ENCODE assay signal across 8 mouse cellular contexts in the genomic region with DNA sequence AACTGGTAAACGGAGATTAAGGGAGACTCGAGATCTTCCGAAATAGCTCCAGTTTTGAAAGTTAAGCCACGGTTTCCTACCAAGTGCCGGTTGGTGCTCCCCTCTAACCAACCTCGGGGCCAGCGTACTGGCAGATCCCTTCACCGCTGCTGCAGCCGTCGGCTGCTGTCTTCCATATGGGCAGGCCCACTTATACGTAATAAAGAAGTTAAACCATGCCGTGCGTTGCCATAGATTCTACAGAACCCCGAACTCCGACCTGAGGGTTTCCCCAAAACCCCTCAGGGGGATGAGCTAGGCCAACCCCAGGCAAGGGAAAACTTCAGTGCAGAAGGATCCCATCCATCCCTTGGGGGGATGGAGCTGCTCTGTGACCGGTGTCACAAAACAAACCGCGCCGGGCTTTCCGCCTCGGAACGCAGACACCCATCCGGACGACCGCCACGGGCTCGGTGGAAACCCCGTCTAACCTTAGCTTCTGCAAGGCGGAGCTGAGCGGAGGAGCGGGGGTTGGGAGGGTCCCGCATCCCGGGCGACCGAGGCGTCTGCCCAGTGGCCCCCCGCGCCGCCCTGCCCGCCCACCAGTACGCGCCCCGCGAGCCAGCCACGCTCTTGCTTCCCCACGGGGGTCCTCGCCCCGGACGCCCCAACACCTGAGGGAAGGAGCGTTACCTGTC. TPM values are rescaled to one million over a fixed set of nuclear protein-coding genes. Genes with fewer than 3 reads are reported as not detected.
A peak's percentile ranks its signal among the peaks of the same experiment; 100 is the strongest.
DNase-seq lines count a peak whose midpoint lies in the region; ATAC-seq and TF ChIP-seq lines count a peak whose summit lies in the region.

No protein-coding gene starts in this region.

- peak overlapping the region; percentile 80 for H3K4me3 ChIP-seq in ES-Bruce4 (ENCODE audit: low read depth, low read length)
- peak overlapping the region; percentile 67 for H3K4me3 ChIP-seq in cortical plate, adult 2 months (ENCODE audit: insufficient read depth, low read length)
- H3K4me3 ChIP-seq in intestine, postnatal 0 days (ENCODE audit: low read depth, low read length), result peak overlapping the region; percentile 97
- H3K4me3 ChIP-seq in liver, embryonic 14.5 days (ENCODE audit: insufficient read depth in 1 of 2, low read depth in 2 of 2, low read length in 2 of 2), result peak overlapping the region; percentile 83 to 97

- no peak for TF ChIP-seq EP300 in ES-Bruce4 (IDR thresholded peaks at IDR 0.05; ENCODE audit: insufficient read depth, low read depth, low read length)
- no peak for TF ChIP-seq EP300 in liver, embryonic 14.5 days (IDR thresholded peaks at IDR 0.05; ENCODE audit: low read depth)

- H3K4me1 ChIP-seq in ES-Bruce4 (ENCODE audit: control insufficient read depth, insufficient read depth, low read length), result no peaks in the 10 kb centered on the region
- peaks cover 1% of the 10 kb centered on the region; the same call in 1 of the 2 replicates for H3K4me1 ChIP-seq in cortical plate, adult 2 months (ENCODE audit: control insufficient read depth, insufficient read depth, low read length)
- H3K4me1 ChIP-seq in intestine, postnatal 0 days (replicated peaks; ENCODE audit: control insufficient read depth, insufficient read depth, low read length), result no peaks in the 10 kb centered on the region
- peaks cover 3% of the 10 kb centered on the region in 2 experiments; a peak in 3 of 4 replicates for H3K4me1 ChIP-seq in liver, embryonic 14.5 days (replicated peaks; ENCODE audit: control insufficient read depth in 2 of 2, insufficient read depth in 2 of 2, low read length in 1 of 2)

- H3K9ac ChIP-seq in ES-Bruce4 (ENCODE audit: low read depth, poor library complexity, severe bottlenecking), result peak overlapping the region; percentile 83
- H3K9ac ChIP-seq in intestine, postnatal 0 days (ENCODE audit: low read depth, low read length), result peak overlapping the region; percentile 77
- peak overlapping the region; percentile 88 for H3K9ac ChIP-seq in liver, embryonic 14.5 days (replicated peaks)

- intact Hi-C loops in gastrocnemius, postnatal 36 days (cut with DNase I), result loop anchor here (2.0 kb wide), 2 partner anchors 23 to 71 kb away; a partner anchor contains a TSS

- DNase-seq in 3T3-L1 (ENCODE audit: low read depth, low spot score), result peak; percentile 73
- DNase-seq in gastrocnemius, postnatal 36 days, result peak; percentile 6 to 22
- DNase-seq in liver, embryonic 14.5 days (ENCODE audit: low read depth in 3 of 3, low spot score in 3 of 3), result peak in 2 of 3 experiments; percentile 42 to 59
- DNase-seq in natural killer cell, adult 2 months (ENCODE audit: low spot score in 2 of 2), result peak; percentile 53 to 54
- DNase-seq in yolk sac, embryonic 10.5 days (ENCODE audit: low spot score), result peak; percentile 53

- peak overlapping the region; percentile 55 for H3K27ac ChIP-seq in ES-Bruce4 (ENCODE audit: insufficient read depth, low read length)
- H3K27ac ChIP-seq in cortical plate, adult 2 months (ENCODE audit: insufficient read depth, low read length), result peak overlapping the region; percentile 64
- H3K27ac ChIP-seq in intestine, postnatal 0 days (ENCODE audit: low read depth, low read length), result peak overlapping the region; percentile 93
- peak overlapping the region; percentile 83 for H3K27ac ChIP-seq in liver, embryonic 14.5 days

- ATAC-seq in intestine, postnatal 0 days, result peak; percentile 7
- ATAC-seq in liver, embryonic 14.5 days (ENCODE audit: insufficient read depth), result peak; percentile 32

- WGBS in intestine, postnatal 0 days, result under 1% methylated on average over 43 of the region's 50 CpGs
- under 1% methylated on average over 49 of the region's 50 CpGs for WGBS in liver, embryonic 14.5 days (ENCODE audit: insufficient replicate concordance)

- no peaks in the 10 kb centered on the region for H3K27me3 ChIP-seq in ES-Bruce4 (ENCODE audit: control insufficient read depth, insufficient read depth, low read length, poor library complexity, severe bottlenecking)
- no peaks in the 10 kb centered on the region for H3K27me3 ChIP-seq in intestine, postnatal 0 days (replicated peaks; ENCODE audit: control insufficient read depth, insufficient read depth, low read length)
- H3K27me3 ChIP-seq in liver, embryonic 14.5 days (ENCODE audit: control insufficient read depth, insufficient read depth, low read length), result no peaks in the 10 kb centered on the region

- no peak for TF ChIP-seq POLR2A in ES-Bruce4 (IDR thresholded peaks at IDR 0.05; ENCODE audit: insufficient read depth, low read length)
- no peak for TF ChIP-seq POLR2A in cortical plate, adult 2 months (IDR thresholded peaks at IDR 0.05; ENCODE audit: extremely low read depth, insufficient read depth, low read length)

- H3K36me3 ChIP-seq in ES-Bruce4 (ENCODE audit: control insufficient read depth, insufficient read depth, low read length, poor library complexity, severe bottlenecking), result no peaks in the 10 kb centered on the region; the same call in 1 of the 2 replicates
- H3K36me3 ChIP-seq in intestine, postnatal 0 days (ENCODE audit: control insufficient read depth, insufficient read depth), result no peaks in the 10 kb centered on the region
- no peaks in the 10 kb centered on the region for H3K36me3 ChIP-seq in liver, embryonic 14.5 days (replicated peaks; ENCODE audit: control insufficient read depth, insufficient read depth, low read depth)

- peaks cover 31% of the 10 kb centered on the region for H3K9me3 ChIP-seq in ES-Bruce4 (replicated peaks; ENCODE audit: control insufficient read depth, insufficient read depth, low read length, poor library complexity, severe bottlenecking)
- no peaks in the 10 kb centered on the region for H3K9me3 ChIP-seq in intestine, postnatal 0 days (ENCODE audit: control insufficient read depth)
- no peaks in the 10 kb centered on the region; the same call in 1 of the 2 replicates for H3K9me3 ChIP-seq in liver, embryonic 14.5 days (ENCODE audit: control insufficient read depth, low read length)

- H3K4me2 ChIP-seq in intestine, postnatal 0 days (replicated peaks; ENCODE audit: low read depth), result peak overlapping the region; percentile 95
- peak overlapping the region; percentile 90 for H3K4me2 ChIP-seq in liver, embryonic 14.5 days (ENCODE audit: low read depth)

- no peak for TF ChIP-seq CTCF in ES-Bruce4 (IDR thresholded peaks at IDR 0.05; ENCODE audit: low read depth, low read length)
- no peak for TF ChIP-seq CTCF in cortical plate, adult 2 months (IDR thresholded peaks at IDR 0.05; ENCODE audit: extremely low read depth, insufficient read depth, low read length)
- TF ChIP-seq CTCF in intestine, postnatal 0 days (IDR thresholded peaks at IDR 0.05; ENCODE audit: low read depth), result no peak
- TF ChIP-seq CTCF in liver, embryonic 14.5 days (IDR thresholded peaks at IDR 0.05; ENCODE audit: low read depth), result no peak

RNA-seq across cellular contexts. Expression of a gene that starts 0.7 kb away (rescaled TPM):
- polyA plus RNA-seq in ES-Bruce4 (2011; ENCODE audit: insufficient read depth, insufficient read length, low read depth, missing spikeins), result 77.7 and 84.6 TPM in 2 replicates
- 14.0 and 14.7 TPM in 2 replicates for polyA plus RNA-seq in cortical plate, adult 2 months (2012; rRNA removed)
- 1 to 10 TPM; 5.5 to 7.4 TPM for total RNA-seq in gastrocnemius, postnatal 36 days (2021)
- polyA plus RNA-seq in intestine, postnatal 0 days (2015; fragmentation: Nextera tagmentation; extraction: Ambion mirVana), result 4.8 and 5.0 TPM in 2 replicates
- polyA plus RNA-seq in liver, embryonic 14.5 days (2012; rRNA removed), result 2.5 and 4.2 TPM in 2 replicates
- polyA plus RNA-seq in liver, embryonic 14.5 days (2014; fragmentation: Nextera tagmentation; extraction: Ambion mirVana), result 3.5 and 5.2 TPM in 2 replicates

RNA-seq across cellular contexts. Expression of a gene that starts 23.6 kb away (rescaled TPM):
- 17.3 and 18.2 TPM in 2 replicates for polyA plus RNA-seq in ES-Bruce4 (2011; ENCODE audit: insufficient read depth, insufficient read length, low read depth, missing spikeins)
- 39.4 and 41.2 TPM in 2 replicates for polyA plus RNA-seq in cortical plate, adult 2 months (2012; rRNA removed)
- 10 to 100 TPM; 11.1 to 14.2 TPM for total RNA-seq in gastrocnemius, postnatal 36 days (2021)
- polyA plus RNA-seq in intestine, postnatal 0 days (2015; fragmentation: Nextera tagmentation; extraction: Ambion mirVana), result 3.4 and 4.2 TPM in 2 replicates
- 2.3 TPM in 2 replicates for polyA plus RNA-seq in liver, embryonic 14.5 days (2012; rRNA removed)
- 1.6 and 1.7 TPM in 2 replicates for polyA plus RNA-seq in liver, embryonic 14.5 days (2014; fragmentation: Nextera tagmentation; extraction: Ambion mirVana)

Comparison
In these comparisons a context has a peak if more than half of its experiments do, and no peak if none do; other contexts are left out.
1. Peak in every context shown above with its lines: DNase-seq, ATAC-seq, H3K4me3 ChIP-seq and H3K27ac ChIP-seq.
2. DNase-seq: peak in every context shown above with its lines; median percentile 73 in 3T3-L1; 54 in natural killer cell, adult 2 months; 53 in yolk sac, embryonic 10.5 days; 50 in liver, embryonic 14.5 days; 14 in gastrocnemius, postnatal 36 days.